Mouse (Mus musculus): ENCODE measurements around the gene Olfr1180. TPM values are rescaled to one million over a fixed set of nuclear protein-coding genes. Genes with fewer than 3 reads are reported as not detected.
"Not testable (repeated sequence)": the region's sequence is repeated elsewhere in the genome, so short reads cannot be mapped to it uniquely, and the experiment has no call there.

Olfr1180 gene
- total RNA-seq (2021): not detected

GRCm38 (mm10) chr2:88419051-88419450, at the start of gene Olfr1180:
Gene Olfr1180, minus strand, starts transcription at chr2:88419151.
- no peak for DNase-seq (ENCODE audit: extremely low spot score in 1 of 2, low spot score in 1 of 2)

- DNase-seq (ENCODE audit: extremely low spot score in 1 of 2, low spot score in 1 of 2): not testable (repeated sequence)
Observed at GRCm38 (mm10) chr2:88454567-88454966, 35.6 kb upstream of the Olfr1180 start, which contains the start of gene Olfr1183. Gene Olfr1183, plus strand, starts transcription at chr2:88454867.

GRCm38 (mm10) chr2:88449031-88449430, 30.1 kb upstream of the Olfr1180 start, which contains the start of gene Gm13757:
Gene Gm13757, minus strand, starts transcription at chr2:88449131.
- DNase-seq (ENCODE audit: extremely low spot score in 1 of 2, low spot score in 1 of 2): no peak

GRCm38 (mm10) chr2:88426071-88426470, 7.1 kb upstream of the Olfr1180 start, which contains the start of gene Olfr1181:
Gene Olfr1181, minus strand, starts transcription at chr2:88426171.
- DNase-seq (ENCODE audit: extremely low spot score in 1 of 2, low spot score in 1 of 2): no peak

- DNase-seq (ENCODE audit: extremely low spot score in 1 of 2, low spot score in 1 of 2): no peak
Observed at GRCm38 (mm10) chr2:88406353-88406752, 12.6 kb downstream of the Olfr1180 start, which contains the start of gene Olfr1179. Gene Olfr1179, minus strand, starts transcription at chr2:88406453.

GRCm38 (mm10) chr2:88386762-88387161, 32.2 kb downstream of the Olfr1180 start, which contains the start of gene Olfr1178:
Gene Olfr1178, plus strand, starts transcription at chr2:88387062.
- DNase-seq (ENCODE audit: extremely low spot score in 1 of 2, low spot score in 1 of 2): no peak

Other genes starting within 250 kb of the Olfr1180 start
- not detected for gene Olfr1168, start 237.3 kb downstream of the Olfr1180 start, total RNA-seq (2021)
- not detected for gene Olfr1170, start 190.8 kb downstream of the Olfr1180 start, total RNA-seq (2021)
- not detected for gene Olfr1173, start 139.3 kb downstream of the Olfr1180 start, total RNA-seq (2021)
- gene Olfr1174-ps, start 104.0 kb downstream of the Olfr1180 start, total RNA-seq (2021): not detected
- not detected for gene Olfr1175-ps, start 91.9 kb downstream of the Olfr1180 start, total RNA-seq (2021)
- not detected for gene Olfr1176, start 82.4 kb downstream of the Olfr1180 start, total RNA-seq (2021)
- gene Olfr1177-ps, start 72.7 kb downstream of the Olfr1180 start, total RNA-seq (2021): not detected
- gene Olfr1178, start 32.1 kb downstream of the Olfr1180 start, total RNA-seq (2021): not detected
- not detected for gene Olfr1179, start 12.7 kb downstream of the Olfr1180 start, total RNA-seq (2021)
- not detected for gene Olfr1181, start 7.0 kb upstream of the Olfr1180 start, total RNA-seq (2021)
- gene Gm13757, start 30.0 kb upstream of the Olfr1180 start, total RNA-seq (2021): not detected
- gene Olfr1183, start 35.7 kb upstream of the Olfr1180 start, total RNA-seq (2021): not detected
- gene Olfr1184, start 64.4 kb upstream of the Olfr1180 start, total RNA-seq (2021): not detected
- gene Olfr1185-ps1, start 74.2 kb upstream of the Olfr1180 start, total RNA-seq (2021): not detected
- not detected for gene Olfr1186, start 99.4 kb upstream of the Olfr1180 start, total RNA-seq (2021)
- not detected for gene Olfr1188, start 137.8 kb upstream of the Olfr1180 start, total RNA-seq (2021)
- not detected for gene Olfr1189, start 167.3 kb upstream of the Olfr1180 start, total RNA-seq (2021)
- under 1 TPM in 1 of 2 experiments, not detected in 1; 0.05 TPM for gene Olfr1191-ps1, start 221.4 kb upstream of the Olfr1180 start, total RNA-seq (2021)
- not detected for gene Olfr1192-ps1, start 229.4 kb upstream of the Olfr1180 start, total RNA-seq (2021)

All from layer of hippocampus, postnatal 25 days (tissue).